In the genomic region with DNA sequence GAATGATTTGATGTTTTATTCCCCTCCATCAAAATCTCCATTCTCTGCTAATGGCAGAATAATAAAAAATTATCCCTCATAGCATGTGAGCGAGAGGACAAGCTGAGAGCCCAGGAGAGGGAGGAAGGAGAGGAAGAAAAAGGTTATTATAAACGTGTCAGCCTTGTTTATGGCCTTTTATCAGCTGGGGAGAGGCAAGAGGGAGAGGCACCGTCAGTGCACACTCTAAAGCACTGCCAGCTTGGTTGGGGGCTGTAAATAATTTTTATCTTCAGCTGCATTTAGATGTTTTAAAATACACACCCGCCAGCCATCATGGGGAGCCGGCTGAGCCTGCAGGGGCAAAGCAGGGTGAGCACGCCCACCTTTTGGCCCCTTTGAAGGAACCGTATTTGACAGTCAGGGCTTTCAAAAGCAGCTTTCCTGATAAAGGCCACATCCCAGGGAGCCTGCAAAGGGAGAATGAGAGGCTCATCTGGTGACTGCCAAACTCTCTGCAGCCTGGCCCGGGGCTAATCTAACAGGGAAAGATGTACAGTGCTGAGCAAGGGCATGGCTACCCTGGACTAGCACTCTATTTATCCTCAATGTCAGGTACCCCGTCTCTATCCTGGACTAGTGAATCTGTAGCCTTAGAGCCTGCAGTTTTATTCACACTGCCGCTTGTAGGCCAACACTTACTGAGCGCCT, we compare ENCODE assay signal across 18 mouse cellular contexts.
DNase-seq lines count a peak whose midpoint lies in the region; ATAC-seq lines count a peak whose summit lies in the region.
"Had no signal": no experiment of that assay in that cellular context is flagged by ENCODE, and none has a peak within 500 bp of the region (broad histone marks: within the 10 kb centered on the region; RNA-seq: fewer than 3 reads in every experiment).

No protein-coding gene starts in this region.

- DNase-seq in forebrain, embryonic 10.5 days (ENCODE audit: extremely low spot score, low spot score): no peak
- DNase-seq in neural tube, embryonic 11.5 days (ENCODE audit: low spot score): peak; percentile 41
- DNase-seq in neural tube, embryonic 10.5 days (ENCODE audit: extremely low spot score, low spot score): no peak
- peak; percentile 10 for DNase-seq in large intestine, adult 2 months (ENCODE audit: low read depth, low spot score)
- no peak for DNase-seq in right cerebral cortex, postnatal 36 days (ENCODE audit: low spot score in 2 of 2)
- DNase-seq in left cerebral cortex, postnatal 14 days (ENCODE audit: low spot score in 2 of 2): no peak
- DNase-seq: cerebellum, postnatal 36 days; gastrocnemius, postnatal 14 days; kidney, adult 11 months; kidney, postnatal 25 days; left cerebral cortex, postnatal 4 days; thymus, adult 18-20 months had no signal

- H3K27me3 ChIP-seq in forebrain, embryonic 15.5 days: no peaks in the 10 kb centered on the region
- H3K27me3 ChIP-seq in forebrain, embryonic 10.5 days (ENCODE audit: poor library complexity, severe bottlenecking): peaks cover 57% of the 10 kb centered on the region
- H3K27me3 ChIP-seq in neural tube, embryonic 11.5 days (ENCODE audit: control insufficient read depth, insufficient read depth, low read length): no peaks in the 10 kb centered on the region
- H3K27me3 ChIP-seq in neural tube, embryonic 15.5 days (replicated peaks): no peaks in the 10 kb centered on the region
- H3K27me3 ChIP-seq: embryonic facial prominence, embryonic 15.5 days; liver, embryonic 12.5 days; lung, embryonic 15.5 days had no signal

- no peak overlapping the region for H3K4me2 ChIP-seq in forebrain, embryonic 15.5 days (replicated peaks)
- H3K4me2 ChIP-seq in neural tube, embryonic 11.5 days (ENCODE audit: low read depth): no peak overlapping the region
- no peak overlapping the region for H3K4me2 ChIP-seq in neural tube, embryonic 15.5 days
- H3K4me2 ChIP-seq: embryonic facial prominence, embryonic 15.5 days; liver, embryonic 12.5 days; lung, embryonic 15.5 days had no signal

- WGBS in forebrain, embryonic 15.5 days: 11% methylated on average over 11 of the region's 11 CpGs
- 9% methylated on average over 11 of the region's 11 CpGs for WGBS in forebrain, embryonic 10.5 days
- WGBS in neural tube, embryonic 11.5 days: 12% methylated on average over 11 of the region's 11 CpGs
- 30% methylated on average over 11 of the region's 11 CpGs for WGBS in large intestine, adult 2 months
- 13% methylated on average over 11 of the region's 11 CpGs for WGBS in neural tube, embryonic 15.5 days

- no peak for ATAC-seq in forebrain, embryonic 15.5 days (replicated peaks)
- ATAC-seq in neural tube, embryonic 11.5 days (ENCODE audit: insufficient read depth, low FRiP score, low TSS enrichment): peak; percentile 42
- ATAC-seq in neural tube, embryonic 15.5 days (ENCODE audit: low FRiP score): peak; percentile 52; the same call in 1 of the 2 replicates
- ATAC-seq: liver, embryonic 12.5 days had no signal

- no peaks in the 10 kb centered on the region for H3K36me3 ChIP-seq in forebrain, embryonic 15.5 days
- no peaks in the 10 kb centered on the region for H3K36me3 ChIP-seq in forebrain, embryonic 10.5 days (replicated peaks)
- H3K36me3 ChIP-seq in neural tube, embryonic 11.5 days (ENCODE audit: control insufficient read depth, insufficient read depth, low read length): no peaks in the 10 kb centered on the region
- H3K36me3 ChIP-seq in neural tube, embryonic 15.5 days: no peaks in the 10 kb centered on the region
- H3K36me3 ChIP-seq: embryonic facial prominence, embryonic 15.5 days; liver, embryonic 12.5 days; lung, embryonic 15.5 days had no signal

- peak overlapping the region; percentile 22 for H3K9ac ChIP-seq in forebrain, embryonic 15.5 days (replicated peaks)
- no peak overlapping the region; the same call in 1 of the 2 replicates for H3K9ac ChIP-seq in neural tube, embryonic 11.5 days (ENCODE audit: low read length)
- H3K9ac ChIP-seq in neural tube, embryonic 15.5 days (replicated peaks): 0 out of 2 replicates have a peak overlapping the region, but pooled peaks have one; percentile 14
- H3K9ac ChIP-seq: embryonic facial prominence, embryonic 15.5 days; liver, embryonic 12.5 days; lung, embryonic 15.5 days had no signal

- intact Hi-C loops in left cerebral cortex, postnatal 14 days (cut with DNase I): no loop called here

- 0 out of 2 replicates have a peak overlapping the region, but pooled peaks have one; percentile 23 for H3K27ac ChIP-seq in forebrain, embryonic 15.5 days (replicated peaks)
- no peak overlapping the region for H3K27ac ChIP-seq in forebrain, embryonic 10.5 days
- H3K27ac ChIP-seq in neural tube, embryonic 11.5 days (ENCODE audit: low read depth, low read length): peak overlapping the region; percentile 68; the same call in 1 of the 2 replicates
- peak overlapping the region; percentile 68 for H3K27ac ChIP-seq in neural tube, embryonic 15.5 days (replicated peaks)
- H3K27ac ChIP-seq: embryonic facial prominence, embryonic 15.5 days; liver, embryonic 12.5 days; lung, embryonic 15.5 days had no signal

- H3K9me3 ChIP-seq in forebrain, embryonic 15.5 days: no peaks in the 10 kb centered on the region
- H3K9me3 ChIP-seq in forebrain, embryonic 10.5 days: no peaks in the 10 kb centered on the region
- H3K9me3 ChIP-seq in neural tube, embryonic 11.5 days (ENCODE audit: control insufficient read depth, low read length): no peaks in the 10 kb centered on the region
- H3K9me3 ChIP-seq in neural tube, embryonic 15.5 days (replicated peaks): no peaks in the 10 kb centered on the region
- H3K9me3 ChIP-seq: embryonic facial prominence, embryonic 15.5 days; liver, embryonic 12.5 days; lung, embryonic 15.5 days had no signal

- H3K4me1 ChIP-seq in forebrain, embryonic 15.5 days: peaks cover 9% of the 10 kb centered on the region
- H3K4me1 ChIP-seq in forebrain, embryonic 10.5 days: peaks cover 27% of the 10 kb centered on the region
- peaks cover 7% of the 10 kb centered on the region for H3K4me1 ChIP-seq in neural tube, embryonic 11.5 days (ENCODE audit: control insufficient read depth, insufficient read depth, low read length)
- peaks cover 20% of the 10 kb centered on the region for H3K4me1 ChIP-seq in neural tube, embryonic 15.5 days
- H3K4me1 ChIP-seq: embryonic facial prominence, embryonic 15.5 days had no signal

- H3K4me3 ChIP-seq in forebrain, embryonic 15.5 days: no peak overlapping the region
- H3K4me3 ChIP-seq in forebrain, embryonic 10.5 days: no peak overlapping the region
- H3K4me3 ChIP-seq in neural tube, embryonic 11.5 days (ENCODE audit: low read depth, low read length): no peak overlapping the region
- H3K4me3 ChIP-seq in neural tube, embryonic 15.5 days (replicated peaks): no peak overlapping the region
- H3K4me3 ChIP-seq: embryonic facial prominence, embryonic 15.5 days; liver, embryonic 12.5 days; lung, embryonic 15.5 days; myocyte had no signal

Comparison
In these comparisons a context has a peak if more than half of its experiments do, and no peak if none do; other contexts are left out.
1. DNase-seq: peak in neural tube, embryonic 11.5 days (single experiment) and large intestine, adult 2 months (single experiment); none in forebrain, embryonic 10.5 days (single experiment), neural tube, embryonic 10.5 days (single experiment), right cerebral cortex, postnatal 36 days (0 of 2) and left cerebral cortex, postnatal 14 days (0 of 2).